Mouse (Mus musculus) stomach, postnatal 0 days (tissue): Measurements from ENCODE around the gene Kdm2a. TPM values are rescaled to one million over a fixed set of nuclear protein-coding genes. Genes with fewer than 3 reads are reported as not detected.

ENCODE experiments used
- ATAC-seq: fragments of 200-750 bp; cut with Nextera tagmentation; 2 replicates; pipeline ENCODE4 v1.8.0; 2017; ENCODE audit not compliant: low FRiP score, low TSS enrichment
- DNase-seq: peaks from one replicate; pipeline ENCODE4 v3.0.0-alpha.2; 2016; ENCODE audit warnings: low spot score
- H3K27ac ChIP-seq: fragments of 300-500 bp; sonication (generic); replicated peaks from 2 replicates; pipeline ENCODE4 v1.5.1; 2014; ENCODE audit warnings: mild to moderate bottlenecking, control low read depth
- H3K27me3 ChIP-seq: fragments of 300-500 bp; sonication (generic); 2 replicates; pipeline ENCODE4 v1.6.1; 2014; ENCODE audit warnings: low read length; ENCODE audit not compliant: control insufficient read depth, insufficient read depth
- H3K36me3 ChIP-seq: fragments of 300-500 bp; sonication (generic); 2 replicates; pipeline ENCODE4 v1.6.1; 2014; ENCODE audit warnings: low read length, mixed read lengths; ENCODE audit not compliant: control insufficient read depth, insufficient read depth
- H3K4me1 ChIP-seq: fragments of 300-500 bp; sonication (generic); replicated peaks from 2 replicates; pipeline ENCODE4 v1.6.1; 2014; ENCODE audit warnings: antibody characterized with exemption; ENCODE audit not compliant: control insufficient read depth, insufficient read depth
- H3K4me2 ChIP-seq: fragments of 300-500 bp; sonication (generic); replicated peaks from 2 replicates; pipeline ENCODE4 v1.6.1; 2014; ENCODE audit warnings: low read depth, mild to moderate bottlenecking, control low read depth, moderate library complexity
- H3K4me3 ChIP-seq: fragments of 300-500 bp; sonication (generic); 2 replicates; pipeline ENCODE4 v1.5.1; 2014; ENCODE audit warnings: low read depth, low read length, control low read depth
- H3K9ac ChIP-seq: fragments of 300-500 bp; sonication (generic); 2 replicates; pipeline ENCODE4 v1.6.1; 2014; ENCODE audit warnings: mild to moderate bottlenecking, low read length, control low read depth, mixed read lengths
- H3K9me3 ChIP-seq: fragments of 300-500 bp; sonication (generic); 2 replicates; pipeline ENCODE4 v1.6.1; 2016; ENCODE audit warnings: low read length; ENCODE audit not compliant: control insufficient read depth
- CTCF ChIP-seq: IDR thresholded peaks from 2 replicates; pipeline ENCODE4 v1.5.1; 2016; ENCODE audit warnings: antibody characterized with exemption, low read depth, mild to moderate bottlenecking, moderate library complexity
- EP300 ChIP-seq: optimal IDR thresholded peaks from 2 replicates; pipeline ENCODE3; 2016; ENCODE audit warnings: antibody characterized with exemption
- WGBS: fragments of 180-500 bp; shearing (Covaris S2); extraction: QIAGEN DNeasy Blood & Tissue Kit; methylation state at CpG from one replicate; pipeline ENCODE4 v1.1.7; 2014; 5-methylcytosine and 5-hydroxymethylcytosine counted together
- polyA plus RNA-seq: library from polyadenylated mRNA; unstranded; fragments of >200 nt; fragmentation: Nextera tagmentation; extraction: Ambion mirVana; gene quantifications from 2 replicates; pipeline ENCODE4 v1.2.1, GENCODE M21; 2015

The Kdm2a gene
- polyA plus RNA-seq, 1 experiment from 2014 or later = 12.9 TPM

DNA sequence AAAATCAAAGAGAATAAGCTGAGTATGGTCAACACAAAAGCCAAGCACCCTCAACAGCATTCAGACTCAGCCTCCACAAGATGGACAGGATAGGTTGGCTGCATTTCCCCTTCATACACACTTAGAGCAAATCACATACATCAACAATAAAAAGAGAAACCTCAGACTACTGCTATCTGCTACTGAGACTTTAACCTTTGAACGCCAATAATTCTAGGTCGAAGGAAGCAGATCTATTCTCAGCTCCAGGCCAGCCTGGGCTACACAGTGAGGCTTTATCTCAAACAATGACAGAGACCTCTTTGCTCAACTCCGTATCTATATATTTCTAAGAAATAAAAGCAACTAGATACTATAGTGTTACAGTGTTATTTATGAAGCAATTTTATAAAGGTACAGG lies 66.8 kb downstream of the Kdm2a start:
- no peaks in the 10 kb centered on the region for H3K27me3 ChIP-seq
- no peak overlapping the region for H3K9ac ChIP-seq
- H3K27ac ChIP-seq = no peak overlapping the region
- 71% methylated on average over 3 of the region's 3 CpGs for WGBS
- ATAC-seq = no peak
- H3K9me3 ChIP-seq = no peaks in the 10 kb centered on the region
- no peak overlapping the region for H3K4me3 ChIP-seq
- H3K4me2 ChIP-seq = no peak overlapping the region
- no peak for DNase-seq
- peaks cover 2% of the 10 kb centered on the region; the same call in 1 of the 2 replicates for H3K4me1 ChIP-seq
- TF ChIP-seq CTCF = no peak
- no peak for TF ChIP-seq EP300
- peaks cover 12% of the 10 kb centered on the region; the same call in 1 of the 2 replicates for H3K36me3 ChIP-seq

DNA sequence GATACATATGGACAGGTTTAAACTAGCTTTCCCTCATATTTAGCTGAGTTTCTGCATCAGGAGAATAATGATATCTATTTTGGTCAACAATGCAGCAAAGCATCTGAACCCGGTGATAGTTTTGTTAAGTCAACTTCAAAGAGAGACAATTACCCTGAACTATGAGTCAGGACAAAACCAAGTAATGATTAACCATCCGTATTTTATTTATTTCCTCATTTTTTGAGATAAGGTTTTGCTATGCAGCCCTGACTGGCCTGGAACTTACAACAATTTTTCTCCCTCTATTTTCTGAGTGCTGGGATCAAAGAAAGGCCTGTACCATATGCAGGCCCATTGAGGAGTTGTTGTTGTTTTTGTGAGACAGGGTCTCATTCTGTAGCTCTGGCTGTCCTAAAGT lies 67.5 kb downstream of the Kdm2a start:
- Histone ChIP-seq H3K4me1 (peaks cover 2% of the 10 kb centered on the region; the same call in 1 of the 2 replicates), H3K4me3 (no peak overlapping the region), H3K36me3 (peaks cover 12% of the 10 kb centered on the region; the same call in 1 of the 2 replicates), H3K9ac (no peak overlapping the region), H3K4me2 (no peak overlapping the region), H3K9me3 (no peaks in the 10 kb centered on the region), H3K27ac (no peak overlapping the region), H3K27me3 (no peaks in the 10 kb centered on the region)
- WGBS = 45% methylated on average over 2 of the region's 2 CpGs
- ATAC-seq (no peak), DNase-seq (no peak)
- TF ChIP-seq CTCF (no peak), EP300 (no peak)

DNA sequence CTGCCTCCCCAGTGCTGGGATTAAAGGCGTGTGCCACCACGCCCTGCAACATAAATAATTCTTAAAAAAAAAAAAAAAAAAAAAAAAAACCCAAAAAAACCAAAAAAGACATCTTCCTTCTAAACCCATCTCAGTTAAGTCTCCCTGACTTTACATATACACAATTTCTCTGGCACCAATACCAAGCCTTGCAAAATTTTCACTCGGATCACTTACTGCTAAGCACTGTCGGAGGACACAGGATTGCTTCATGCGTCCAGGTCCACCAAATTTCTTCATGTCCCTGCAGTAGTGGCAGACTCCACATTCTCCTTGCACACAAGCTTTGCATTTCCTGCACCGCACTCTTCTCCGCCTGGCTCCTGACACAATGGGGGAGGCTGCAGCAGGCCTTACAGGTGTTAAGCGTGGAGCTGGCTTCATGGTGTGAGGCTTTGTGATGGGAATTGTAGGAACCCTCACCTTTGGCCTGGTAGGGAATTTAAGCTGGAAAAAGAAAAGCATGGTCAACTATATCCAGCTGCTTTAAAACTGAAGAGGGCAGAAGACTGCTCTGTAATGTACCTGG lies 69.3 kb downstream of the Kdm2a start:
- no peak for ATAC-seq

DNA sequence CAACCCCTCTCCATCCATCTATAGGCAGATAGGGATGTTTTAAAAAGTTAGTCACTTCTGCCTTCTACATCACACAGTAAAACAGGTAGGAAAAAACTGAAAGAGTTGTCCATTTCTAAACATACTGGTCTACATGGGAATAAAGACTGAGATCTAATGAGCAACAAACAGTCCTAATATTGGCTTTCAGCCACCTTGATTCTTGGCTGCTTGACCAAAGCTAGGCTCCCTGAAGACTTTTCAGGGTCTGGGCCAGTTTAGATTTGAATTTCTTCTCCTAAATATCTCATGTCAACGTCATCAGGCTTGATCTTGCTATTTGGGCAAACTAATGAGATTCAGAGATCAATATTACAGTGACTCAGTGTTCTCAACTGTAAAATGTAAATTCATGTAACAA lies 71.2 kb downstream of the Kdm2a start:
- TF ChIP-seq EP300 (no peak), CTCF (no peak)
- H3K9ac ChIP-seq = no peak overlapping the region
- 53% methylated on average over 1 of the region's 1 CpGs for WGBS
- H3K36me3 ChIP-seq = peaks cover 33% of the 10 kb centered on the region
- no peaks in the 10 kb centered on the region for H3K9me3 ChIP-seq
- no peaks in the 10 kb centered on the region for H3K27me3 ChIP-seq
- no peak overlapping the region for H3K4me2 ChIP-seq
- H3K4me1 ChIP-seq = no peaks in the 10 kb centered on the region
- DNase-seq (no peak), ATAC-seq (no peak)
- no peak overlapping the region for H3K4me3 ChIP-seq
- no peak overlapping the region for H3K27ac ChIP-seq

More for the DNA sequence above, 69.3 kb downstream of the Kdm2a start:
- no peak for DNase-seq
- Histone ChIP-seq H3K9ac (no peak overlapping the region), H3K27me3 (no peaks in the 10 kb centered on the region), H3K4me3 (no peak overlapping the region), H3K36me3 (peaks cover 23% of the 10 kb centered on the region), H3K4me1 (no peaks in the 10 kb centered on the region; the same call in 1 of the 2 replicates), H3K9me3 (no peaks in the 10 kb centered on the region), H3K4me2 (no peak overlapping the region), H3K27ac (no peak overlapping the region)
- 91% methylated on average over 8 of the region's 8 CpGs for WGBS
- TF ChIP-seq EP300 = no peak
- TF ChIP-seq CTCF = no peak

DNA sequence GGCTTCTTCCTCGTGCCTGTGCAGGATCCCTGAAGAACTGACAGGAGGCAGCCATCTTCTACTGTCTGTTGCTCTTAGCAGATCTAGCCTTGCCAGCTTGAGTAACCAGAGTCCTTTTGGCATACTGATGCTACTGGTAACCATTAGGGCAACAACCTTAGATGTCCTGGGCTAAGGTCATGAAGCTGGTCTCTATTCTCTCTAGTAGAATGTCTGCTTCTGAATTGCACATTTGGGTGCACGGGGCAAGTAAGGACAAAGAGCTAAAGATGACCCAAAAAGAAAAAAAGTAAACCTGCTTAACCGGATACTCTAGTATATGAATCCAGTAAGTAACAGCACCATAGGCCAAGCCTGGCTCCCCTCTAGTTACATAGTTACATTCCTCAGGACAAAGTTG lies 72.0 kb downstream of the Kdm2a start:
- no peak overlapping the region for H3K9ac ChIP-seq
- 69% methylated on average over 3 of the region's 3 CpGs for WGBS
- peaks cover 35% of the 10 kb centered on the region for H3K36me3 ChIP-seq
- TF ChIP-seq EP300 (no peak), CTCF (no peak)
- H3K4me3 ChIP-seq = no peak overlapping the region
- H3K9me3 ChIP-seq = no peaks in the 10 kb centered on the region
- no peak for ATAC-seq
- no peak overlapping the region for H3K4me2 ChIP-seq
- no peak for DNase-seq
- no peaks in the 10 kb centered on the region for H3K27me3 ChIP-seq
- H3K27ac ChIP-seq = no peak overlapping the region
- H3K4me1 ChIP-seq = no peaks in the 10 kb centered on the region

DNA sequence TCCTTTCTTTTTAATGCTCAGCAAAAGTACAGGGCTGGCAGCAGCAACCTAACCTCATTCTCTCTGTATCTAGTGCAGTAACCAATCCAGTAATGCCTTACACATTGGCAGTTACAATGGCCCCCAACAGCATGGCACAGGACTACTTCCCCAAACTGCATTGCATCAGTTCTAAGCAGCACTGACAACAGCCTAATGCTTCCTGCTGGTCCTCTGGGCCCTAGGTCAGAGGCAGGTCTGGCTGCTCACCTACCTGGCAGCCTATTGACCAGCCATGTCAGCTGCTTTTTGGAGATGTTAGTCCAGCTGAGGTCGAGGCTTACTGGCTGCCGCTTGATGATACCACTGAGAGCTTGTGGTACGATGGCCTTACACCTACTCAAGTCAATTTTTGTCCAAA lies 76.0 kb downstream of the Kdm2a start:
- no peaks in the 10 kb centered on the region for H3K4me1 ChIP-seq
- no peaks in the 10 kb centered on the region for H3K27me3 ChIP-seq
- DNase-seq = no peak
- peaks cover 50% of the 10 kb centered on the region for H3K36me3 ChIP-seq
- TF ChIP-seq EP300 (no peak), CTCF (no peak)
- no peak overlapping the region for H3K4me2 ChIP-seq
- H3K27ac ChIP-seq = no peak overlapping the region
- H3K9me3 ChIP-seq = no peaks in the 10 kb centered on the region
- H3K4me3 ChIP-seq = no peak overlapping the region
- WGBS = 86% methylated on average over 3 of the region's 3 CpGs
- no peak for ATAC-seq
- no peak overlapping the region for H3K9ac ChIP-seq
